Mouse (Mus musculus) left cerebral cortex, adult 2 months (tissue): Measurements from ENCODE around the gene Dido1. TPM values are rescaled to one million over a fixed set of nuclear protein-coding genes. Genes with fewer than 3 reads are reported as not detected.

ENCODE experiments used
- DNase-seq, 2 experiments: peaks; one replicate each; pipeline ENCODE4 v3.0.0; 2021 to 2022; ENCODE audit warnings: low spot score in 2 of 2, mixed read lengths in 1 of 2; ENCODE audit errors: extremely low spot score in 1 of 2
- H3K27ac ChIP-seq: fragments of 200-600 bp; 2 replicates; pipeline ENCODE4 v1.8.1; 2022
- H3K4me3 ChIP-seq: fragments of 200-600 bp; 2 replicates; pipeline ENCODE4 v1.8.1; 2022
- CTCF ChIP-seq: fragments of 200-600 bp; IDR thresholded peaks from 2 replicates; pipeline ENCODE4 v1.8.1; 2022; ENCODE audit warnings: antibody characterized with exemption, mild to moderate bottlenecking, moderate library complexity
- intact Hi-C: fragments of 180-260 bp; cut with DNase I; formaldehyde crosslinking; loops from one replicate; pipeline ENCODE4 v1.15.1; 2025
- total RNA-seq, 2 experiments: library from RNA; stranded (reverse); gene quantifications; 2 replicates each; pipeline ENCODE4 v1.2.3; 2021

Dido1 gene
- total RNA-seq, 2 experiments from 2014 or later, result 59.5 to 60.2 TPM

DNA sequence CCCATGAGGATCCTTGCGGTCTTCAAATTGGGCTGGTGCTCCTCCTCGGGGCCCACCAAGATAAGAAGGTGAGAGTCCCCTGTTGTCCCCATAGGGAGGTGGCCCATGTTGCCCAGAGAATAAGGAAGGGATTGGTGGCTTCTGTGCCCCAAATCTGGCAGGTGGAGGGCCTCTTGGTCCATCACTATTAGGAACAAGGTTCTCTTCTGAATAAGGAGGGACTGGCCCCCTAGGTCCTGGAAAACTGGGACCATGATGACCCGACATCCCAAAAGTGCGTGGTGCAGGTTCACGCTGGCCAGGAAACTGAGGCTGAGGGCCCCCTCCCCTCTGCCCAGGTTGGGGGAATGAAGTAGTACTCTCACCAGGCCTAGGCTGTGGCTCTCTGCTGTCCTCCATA, 49.3 kb downstream of the Dido1 start:
- DNase-seq, result no peak
- TF ChIP-seq CTCF, result no peak
- intact Hi-C loops, result no loop called here
- H3K4me3 ChIP-seq, result no peak overlapping the region
- H3K27ac ChIP-seq, result no peak overlapping the region

DNA sequence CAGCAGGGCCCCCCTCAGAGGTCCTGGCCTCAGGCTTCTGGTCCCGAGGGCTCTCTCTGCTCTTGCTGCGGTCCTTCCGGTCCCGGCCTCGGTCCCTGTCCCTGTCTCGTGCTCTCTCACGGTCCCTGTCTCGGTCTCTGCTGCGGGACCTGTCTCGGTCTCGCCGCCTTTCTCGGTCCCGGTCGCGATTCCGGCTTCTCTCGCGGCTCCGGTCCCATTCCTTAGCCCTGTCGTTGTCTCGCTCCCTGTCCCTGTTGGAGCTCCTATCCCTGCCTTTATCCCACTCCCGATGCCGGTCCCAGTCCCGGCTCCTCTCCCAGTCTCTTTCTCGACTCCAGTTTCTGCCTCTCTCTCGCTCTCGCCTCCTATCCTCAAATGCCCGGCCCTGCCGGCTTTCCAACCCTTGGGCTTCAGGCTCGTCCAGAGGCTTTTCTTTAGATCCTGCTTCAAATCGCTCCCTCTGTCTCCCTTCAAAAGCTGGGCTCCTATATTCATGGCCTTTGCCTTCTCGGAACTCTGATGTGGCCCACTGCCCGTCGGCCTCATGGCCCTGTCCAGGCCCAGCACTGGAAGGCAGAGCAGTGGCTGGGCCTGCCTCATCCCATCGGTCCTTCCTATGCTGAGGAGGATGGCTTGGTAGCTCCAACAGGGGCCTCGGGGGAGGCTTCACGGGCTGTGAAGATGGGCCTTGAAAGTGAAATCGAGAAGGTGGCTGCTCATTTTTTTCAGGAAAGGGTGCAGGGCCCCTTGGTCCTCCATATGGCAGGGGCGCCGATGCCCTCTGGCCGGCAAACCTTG, 50.2 kb downstream of the Dido1 start:
- intact Hi-C loops, result loop anchor here (5.0 kb wide), 2 partner anchors 67 to 88 kb away; no protein-coding TSS in a partner anchor
- DNase-seq, result no peak
- TF ChIP-seq CTCF, result no peak
- Histone ChIP-seq H3K4me3 (no peak overlapping the region), H3K27ac (no peak overlapping the region)

DNA sequence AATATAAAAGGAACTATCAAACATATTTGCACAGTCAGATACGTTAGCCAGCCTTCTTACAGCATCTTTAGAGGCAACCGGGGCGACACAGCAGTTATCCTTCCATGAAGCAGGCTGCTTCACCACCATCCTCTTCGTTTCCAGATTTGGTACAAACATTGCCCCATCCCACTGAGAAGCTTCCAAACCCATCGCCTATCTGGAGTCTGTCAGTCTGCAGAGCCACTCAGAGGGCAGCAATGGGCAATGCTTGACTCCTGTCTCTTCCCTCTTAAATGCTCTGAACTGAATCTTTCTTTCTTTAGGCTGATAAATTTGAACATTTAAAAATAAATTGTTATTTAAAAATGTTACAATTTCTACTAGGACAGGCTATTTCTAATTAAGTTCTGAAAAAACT, 51.4 kb downstream of the Dido1 start:
- Histone ChIP-seq H3K4me3 (no peak overlapping the region), H3K27ac (no peak overlapping the region)
- DNase-seq, result no peak
- intact Hi-C loops, result loop anchor here (5.0 kb wide), 2 partner anchors 66 to 89 kb away; no protein-coding TSS in a partner anchor
- no peak for TF ChIP-seq CTCF

DNA sequence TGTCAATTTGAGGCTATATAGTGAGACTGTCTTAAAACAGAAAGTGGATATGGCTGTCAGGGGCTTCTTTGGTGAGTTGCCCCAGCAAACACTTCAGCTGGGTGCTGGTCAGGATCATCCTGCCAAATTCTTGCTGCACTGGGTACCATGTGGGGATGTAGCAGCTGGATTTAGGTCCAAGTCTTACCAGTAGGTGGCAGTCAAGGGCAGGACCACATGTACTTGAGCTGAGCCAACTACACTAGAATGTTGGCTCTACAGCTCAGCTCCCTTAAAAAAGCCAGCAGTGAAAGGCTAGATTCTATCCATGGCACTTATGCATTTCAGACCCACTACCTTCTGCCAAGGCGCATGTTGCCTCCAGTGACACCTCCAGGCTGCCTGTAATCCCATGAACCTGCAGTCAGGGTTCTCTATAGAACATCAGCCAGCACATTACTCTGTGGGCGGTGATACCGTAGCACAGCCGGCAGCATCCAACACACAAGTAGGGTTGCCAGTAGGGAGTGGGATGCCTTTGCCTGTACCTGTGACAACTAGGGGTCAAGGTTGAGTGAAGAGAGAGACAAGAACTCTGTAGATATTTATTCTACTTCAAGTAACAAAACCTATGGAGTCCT, 52.3 kb downstream of the Dido1 start:
- Histone ChIP-seq H3K4me3 (no peak overlapping the region), H3K27ac (no peak overlapping the region)
- peak; percentile 71 to 75 for DNase-seq
- intact Hi-C loops, result loop anchor here (5.0 kb wide), 2 partner anchors 65 to 90 kb away; no protein-coding TSS in a partner anchor
- TF ChIP-seq CTCF, result peak; percentile 82

DNA sequence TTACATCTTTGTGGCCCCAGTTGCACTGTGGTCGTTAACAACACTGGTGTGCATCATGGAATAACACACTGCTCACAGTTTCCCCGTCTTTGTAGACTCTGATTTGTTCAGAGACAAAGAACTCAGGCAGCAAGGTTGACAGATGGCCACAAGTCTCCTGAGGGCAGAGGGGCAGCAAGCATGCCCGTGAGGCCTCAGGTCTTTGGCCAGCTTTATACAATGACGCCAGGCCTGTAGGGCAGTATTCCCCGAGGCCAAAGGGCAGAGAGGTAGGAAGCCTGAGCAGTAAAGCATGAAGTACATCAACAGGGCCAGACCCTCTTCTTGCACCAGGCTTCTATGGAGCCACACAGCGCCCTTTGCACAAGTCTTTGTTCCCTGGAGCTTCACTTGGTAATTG, 54.6 kb downstream of the Dido1 start:
- DNase-seq, result no peak
- Histone ChIP-seq H3K4me3 (no peak overlapping the region), H3K27ac (no peak overlapping the region)
- intact Hi-C loops, result loop anchor here (5.0 kb wide), 2 partner anchors 63 to 92 kb away; no protein-coding TSS in a partner anchor
- TF ChIP-seq CTCF, result no peak

DNA sequence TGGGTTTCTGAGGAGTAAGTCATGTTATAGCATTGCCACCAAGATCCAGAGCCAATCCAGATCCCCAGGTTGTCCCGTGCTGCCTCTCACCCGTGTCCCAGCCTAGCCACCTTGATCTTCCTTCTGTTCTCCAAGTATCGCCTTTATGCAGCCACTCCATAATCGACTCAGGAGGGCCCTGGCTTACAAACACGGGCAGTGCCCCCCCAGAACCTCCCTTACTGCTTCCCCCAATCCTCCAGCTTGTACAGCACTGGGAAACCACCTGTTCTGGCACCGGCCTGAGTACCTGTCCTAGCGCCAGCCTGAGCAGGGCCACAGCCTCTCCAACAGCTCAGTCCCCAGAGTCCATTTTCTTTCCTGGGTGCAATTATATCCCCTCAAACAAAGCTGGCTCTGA, 55.1 kb downstream of the Dido1 start:
- no peak for DNase-seq
- Histone ChIP-seq H3K27ac (no peak overlapping the region), H3K4me3 (no peak overlapping the region)
- TF ChIP-seq CTCF, result no peak
- intact Hi-C loops, result loop anchor here (5.0 kb wide), 2 partner anchors 62 to 93 kb away; no protein-coding TSS in a partner anchor

DNA sequence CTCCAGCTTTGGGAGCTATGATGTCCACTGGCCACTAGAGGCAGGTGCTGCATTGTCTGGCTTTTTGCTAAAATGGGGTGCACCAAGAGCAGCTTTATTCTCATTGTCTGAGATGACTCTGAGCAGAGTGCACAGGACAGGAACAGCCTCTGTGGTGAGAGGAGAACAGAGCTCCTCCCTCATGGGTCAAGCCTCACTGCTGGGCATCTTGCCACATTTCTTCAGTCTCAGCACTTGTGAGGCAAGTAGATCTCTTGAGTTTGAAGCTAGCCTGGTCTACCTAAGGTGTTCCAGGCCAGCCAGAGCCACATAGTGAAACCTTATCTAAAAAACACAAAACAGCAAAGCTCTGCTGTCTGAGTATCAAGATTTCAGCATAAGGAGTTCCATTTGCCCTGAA, 63.0 kb downstream of the Dido1 start:
- H3K27ac ChIP-seq, result no peak overlapping the region
- no peak for DNase-seq
- TF ChIP-seq CTCF, result peak; percentile 17; the same call in 1 of the 2 replicates
- no peak overlapping the region for H3K4me3 ChIP-seq
- intact Hi-C loops, result no loop called here

DNA sequence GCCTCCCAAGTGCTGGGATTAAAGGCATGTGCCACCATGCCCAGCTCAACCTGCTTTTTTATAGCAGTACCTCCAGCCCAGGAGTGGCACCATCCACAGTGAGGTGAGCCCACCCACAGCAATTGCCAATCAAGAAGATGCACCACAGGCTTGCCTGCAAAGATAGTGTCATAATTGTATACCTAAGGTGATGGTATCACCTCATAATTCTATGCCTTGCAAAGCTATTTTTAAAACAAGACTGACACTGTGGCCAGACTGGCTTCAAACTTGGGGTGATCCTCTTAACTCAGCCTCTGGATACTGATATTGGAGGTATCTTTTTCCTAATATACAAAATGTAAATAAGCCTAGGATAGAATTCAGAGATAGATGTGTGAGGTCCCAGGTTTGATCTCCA, 66.2 kb downstream of the Dido1 start:
- TF ChIP-seq CTCF, result no peak
- no peak for DNase-seq
- intact Hi-C loops, result no loop called here
- Histone ChIP-seq H3K27ac (no peak overlapping the region), H3K4me3 (no peak overlapping the region)

DNA sequence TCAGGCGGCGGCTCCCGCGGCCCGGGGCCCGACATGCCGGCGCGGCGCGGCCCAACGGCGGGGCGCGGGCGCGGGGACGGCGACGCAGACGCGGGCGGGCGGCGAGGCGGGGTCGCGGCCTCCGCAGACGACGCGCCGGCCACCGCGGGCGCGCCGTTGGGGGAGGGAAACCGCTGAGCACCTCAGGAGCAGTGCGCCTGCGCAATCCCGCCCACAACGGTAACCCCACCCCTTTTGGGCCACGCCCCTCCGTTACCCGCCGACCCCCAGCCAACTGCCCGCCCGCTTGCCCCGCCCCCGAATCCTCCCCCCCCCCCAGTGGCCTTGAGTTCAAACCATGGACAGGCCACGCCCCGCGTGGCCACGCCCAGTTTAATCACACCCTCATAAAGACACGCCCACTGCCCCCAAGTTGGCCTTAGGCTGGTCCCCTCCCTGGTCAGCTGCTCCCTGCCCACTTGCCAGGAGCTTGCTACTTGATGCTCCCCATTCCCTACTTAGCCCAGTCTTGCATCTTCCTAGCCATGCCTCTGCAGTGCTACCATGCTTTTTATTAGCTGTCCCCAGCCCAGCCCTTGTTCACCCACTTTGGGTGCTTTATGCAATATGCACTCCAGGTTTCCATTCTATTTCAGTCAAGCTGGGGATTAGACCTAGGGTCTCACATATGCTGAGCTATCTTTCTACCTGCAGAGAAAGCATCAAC, 67.1 kb downstream of the Dido1 start, which contains the start of gene Tcfl5:
TSS of gene Tcfl5 (minus strand) at position 154 of the 706 bp plus-strand sequence.
- Histone ChIP-seq H3K4me3 (no peak within 1 kb of the TSS), H3K27ac (no peak within 1 kb of the TSS)
- no peak for DNase-seq
- intact Hi-C loops, result no loop called here
- TF ChIP-seq CTCF, result no peak

DNA sequence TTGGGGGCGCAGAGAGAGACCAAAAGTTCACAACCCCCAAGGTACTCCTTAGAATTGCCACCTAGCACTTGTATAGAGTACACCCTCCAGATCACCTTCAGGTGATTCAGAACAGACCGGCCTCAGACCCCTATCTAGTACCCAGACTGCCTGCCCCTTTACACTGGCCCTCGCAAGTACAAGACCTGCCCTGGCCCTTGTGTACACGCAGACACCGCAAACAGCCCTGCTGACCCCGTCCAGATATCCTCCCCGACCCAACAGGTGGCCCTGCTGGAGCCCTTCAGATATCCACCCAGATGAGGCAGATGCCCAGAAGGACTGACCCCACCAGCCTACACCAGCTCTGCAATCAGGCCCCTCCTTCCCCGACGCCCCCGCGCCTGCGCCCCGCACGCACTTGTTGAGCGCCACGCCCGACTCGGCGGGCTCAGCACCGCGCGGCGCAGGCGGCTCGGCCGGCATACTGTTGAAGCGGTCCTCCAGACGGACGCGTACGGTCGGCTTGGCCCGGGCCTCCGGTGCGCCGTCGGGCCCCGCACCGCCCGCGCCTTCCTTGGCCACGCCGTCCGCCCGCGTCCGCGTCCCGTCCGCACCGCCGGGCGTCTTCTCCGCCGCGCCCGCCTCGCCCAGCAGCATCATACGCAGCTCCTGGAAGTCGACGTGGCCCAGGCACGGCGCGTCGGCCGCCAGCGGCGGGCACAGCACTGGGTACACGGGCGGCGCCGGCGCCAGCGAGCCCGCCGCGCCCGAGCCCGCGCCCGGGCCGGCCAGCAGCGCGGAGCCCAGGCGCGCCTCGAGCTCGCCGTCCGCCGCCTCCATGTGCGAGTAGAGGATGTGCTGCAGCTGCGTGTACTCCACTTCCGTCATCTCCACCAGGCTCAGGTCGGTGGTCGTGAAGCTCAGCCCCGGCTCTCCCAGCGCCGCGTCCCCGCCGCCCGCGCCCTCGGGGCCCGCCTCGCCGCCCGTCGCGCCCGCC, 67.9 kb downstream of the Dido1 start:
- intact Hi-C loops, result no loop called here
- Histone ChIP-seq H3K27ac (no peak overlapping the region), H3K4me3 (no peak overlapping the region)
- no peak for TF ChIP-seq CTCF
- DNase-seq, result no peak

DNA sequence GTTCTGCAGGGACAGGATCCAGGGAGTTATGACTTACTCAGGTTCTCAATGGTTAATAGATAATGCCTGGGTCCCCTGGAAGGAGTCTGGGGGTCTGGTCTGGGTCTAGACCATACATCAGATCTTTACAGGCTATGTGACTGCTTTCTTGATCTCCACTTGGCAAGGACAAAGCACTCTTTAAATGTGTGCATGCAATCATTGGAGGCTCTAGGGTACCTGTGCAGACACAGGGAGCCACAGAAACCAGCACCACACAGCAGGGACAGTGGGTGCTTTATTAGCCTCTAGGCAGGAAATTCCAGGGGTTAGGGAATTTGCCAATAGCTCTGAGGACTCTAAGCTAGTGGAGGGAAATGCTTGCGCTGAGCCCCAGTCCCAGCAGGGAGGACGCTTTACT, 97.9 kb downstream of the Dido1 start:
- no peak for TF ChIP-seq CTCF
- intact Hi-C loops, result no loop called here
- Histone ChIP-seq H3K4me3 (no peak overlapping the region), H3K27ac (no peak overlapping the region)
- no peak for DNase-seq
